ENCODE assay signal across 8 mouse cellular contexts in genomic region chr4:129671491-129672082, GRCm38 (mm10). TPM values are rescaled to one million over a fixed set of nuclear protein-coding genes. Genes with fewer than 3 reads are reported as not detected.
DNase-seq lines count a peak whose midpoint lies in the region.

No protein-coding gene starts in this region.

- DNase-seq in gastrocnemius, adult 18-20 months (ENCODE audit: low spot score), result peak; percentile 55
- DNase-seq in gastrocnemius, postnatal 25 days, result no peak
- DNase-seq in brain, adult 2 months (ENCODE audit: low read depth, low spot score), result peak; percentile 68
- DNase-seq in heart, postnatal 25 days (ENCODE audit: low spot score), result peak; percentile 7
- peak; percentile 62 to 75 for DNase-seq in kidney, postnatal 4 days
- DNase-seq in lung, postnatal 14 days, result peak; percentile 58
- peak; percentile 74 for DNase-seq in retina, postnatal 1 day

- H3K9me3 ChIP-seq in erythroblast, embryonic 14.5 days (ENCODE audit: control insufficient read depth, low read length), result no peaks in the 10 kb centered on the region

- H3K4me1 ChIP-seq in erythroblast, embryonic 14.5 days (ENCODE audit: control insufficient read depth), result peaks cover 29% of the 10 kb centered on the region

- no peaks in the 10 kb centered on the region for H3K27me3 ChIP-seq in erythroblast, embryonic 14.5 days (ENCODE audit: control insufficient read depth)

- peak overlapping the region; percentile 79 for H3K4me3 ChIP-seq in erythroblast, embryonic 14.5 days (replicated peaks)

- peaks cover 9% of the 10 kb centered on the region for H3K36me3 ChIP-seq in erythroblast, embryonic 14.5 days (ENCODE audit: control insufficient read depth)

- intact Hi-C loops in heart, postnatal 25 days (cut with DNase I), result loop anchor here (1.0 kb wide), 1 partner anchor 25 kb away; the partner anchor contains the start of gene Tmem39b

RNA-seq across cellular contexts. Expression of gene Kpna6, which starts 1.0 kb away (rescaled TPM):
- total RNA-seq in gastrocnemius, adult 18-20 months (2021), result 10 to 100 TPM; 74.1 to 78.0 TPM
- total RNA-seq in gastrocnemius, postnatal 25 days (2021), result 10 to 100 TPM; 64.6 to 77.1 TPM
- polyA plus RNA-seq in erythroblast, embryonic 14.5 days (2012), result 0.47 and 0.65 TPM in 2 replicates
- total RNA-seq in heart, postnatal 25 days (2021), result 10 to 100 TPM; 71.7 to 79.6 TPM

RNA-seq across cellular contexts. Expression of gene Tmem39b, which starts 25.1 kb away (rescaled TPM):
- total RNA-seq in gastrocnemius, adult 18-20 months (2021), result 1 to 10 TPM; 3.0 to 3.9 TPM
- 1 to 10 TPM; 3.5 to 4.7 TPM for total RNA-seq in gastrocnemius, postnatal 25 days (2021)
- polyA plus RNA-seq in erythroblast, embryonic 14.5 days (2012), result 1.0 and 1.4 TPM in 2 replicates
- total RNA-seq in heart, postnatal 25 days (2021), result 1 to 10 TPM; 5.3 to 5.7 TPM

RNA-seq across cellular contexts. Expression of gene Txlna, which starts 30.7 kb away (rescaled TPM):
- total RNA-seq in gastrocnemius, adult 18-20 months (2021), result 10 to 100 TPM; 17.4 to 18.6 TPM
- 10 to 100 TPM; 18.0 to 19.4 TPM for total RNA-seq in gastrocnemius, postnatal 25 days (2021)
- 2.8 and 3.0 TPM in 2 replicates for polyA plus RNA-seq in erythroblast, embryonic 14.5 days (2012)
- total RNA-seq in heart, postnatal 25 days (2021), result 10 to 100 TPM; 26.2 to 27.3 TPM

RNA-seq across cellular contexts. Expression of gene Ccdc28b, which starts 47.8 kb away (rescaled TPM):
- total RNA-seq in gastrocnemius, adult 18-20 months (2021), result 10 to 100 TPM; 28.7 to 29.2 TPM
- 10 to 100 TPM; 52.4 to 59.8 TPM for total RNA-seq in gastrocnemius, postnatal 25 days (2021)
- 0.73 and 2.6 TPM in 2 replicates for polyA plus RNA-seq in erythroblast, embryonic 14.5 days (2012)
- total RNA-seq in heart, postnatal 25 days (2021), result 10 to 100 TPM; 25.3 to 28.5 TPM

RNA-seq across cellular contexts. Expression of gene Iqcc, which starts 52.7 kb away (rescaled TPM):
- total RNA-seq in gastrocnemius, adult 18-20 months (2021), result 1 to 10 TPM; 7.4 to 8.8 TPM
- total RNA-seq in gastrocnemius, postnatal 25 days (2021), result 10 to 100 TPM in 1 of 2 experiments, 1 to 10 TPM in 1; 8.1 to 11.1 TPM
- 0.09 and 0.11 TPM in 2 replicates for polyA plus RNA-seq in erythroblast, embryonic 14.5 days (2012)
- total RNA-seq in heart, postnatal 25 days (2021), result 10 to 100 TPM; 17.2 to 19.1 TPM
